Mouse (Mus musculus): Measurements from ENCODE around the gene Anxa7. TPM values are rescaled to one million over a fixed set of nuclear protein-coding genes. Genes with fewer than 3 reads are reported as not detected.

The Anxa7 gene
- 11.8 and 15.5 TPM in 2 replicates for polyA plus RNA-seq (2016; fragmentation: Nextera tagmentation; extraction: Ambion mirVana)

- Histone ChIP-seq H3K4me3 (peak within 1 kb of the TSS; percentile 76), H3K27me3 (ENCODE audit: low read depth, poor library complexity, severe bottlenecking) (peaks cover 13% of the 10 kb centered on the region), H3K9me3 (replicated peaks) (no peaks in the 10 kb centered on the region), H3K36me3 (peaks cover 13% of the 10 kb centered on the region), H3K27ac (replicated peaks) (peak within 1 kb of the TSS; percentile 76), H3K4me1 (peaks cover 24% of the 10 kb centered on the region)
- peak; percentile 64 for DNase-seq (ENCODE audit: low spot score)
- WGBS, result 2% methylated on average over 48 of the region's 48 CpGs
These were observed at the start of gene Anxa7 for GRCm38 (mm10) chr14:20479291-20480194. TSS of gene Anxa7 (minus strand) at chr14:20480133.

- peaks cover 55% of the 10 kb centered on the region for H3K36me3 ChIP-seq
- WGBS, result 95% methylated on average over 4 of the region's 4 CpGs
- DNase-seq (ENCODE audit: low spot score), result no peak
- H3K9me3 ChIP-seq (replicated peaks), result no peaks in the 10 kb centered on the region
- H3K4me1 ChIP-seq, result no peaks in the 10 kb centered on the region
- no peaks in the 10 kb centered on the region for H3K27me3 ChIP-seq (ENCODE audit: low read depth, poor library complexity, severe bottlenecking)
- H3K27ac ChIP-seq (replicated peaks), result no peak overlapping the region
- H3K4me3 ChIP-seq, result no peak overlapping the region
These were observed 49.7 kb upstream of the Anxa7 start for GRCm38 (mm10) chr14:20529643-20530042.

- DNase-seq (ENCODE audit: low spot score), result no peak
- no peaks in the 10 kb centered on the region for H3K4me1 ChIP-seq
- H3K27me3 ChIP-seq (ENCODE audit: low read depth, poor library complexity, severe bottlenecking), result no peaks in the 10 kb centered on the region
- H3K9me3 ChIP-seq (replicated peaks), result no peaks in the 10 kb centered on the region
- no peak overlapping the region for H3K4me3 ChIP-seq
- 95% methylated on average over 2 of the region's 2 CpGs for WGBS
- peaks cover 80% of the 10 kb centered on the region for H3K36me3 ChIP-seq
- H3K27ac ChIP-seq (replicated peaks), result no peak overlapping the region
These were observed 40.2 kb upstream of the Anxa7 start for GRCm38 (mm10) chr14:20520179-20520578.

- Histone ChIP-seq H3K4me3 (no peak overlapping the region), H3K27me3 (ENCODE audit: low read depth, poor library complexity, severe bottlenecking) (no peaks in the 10 kb centered on the region), H3K36me3 (peaks cover 68% of the 10 kb centered on the region), H3K4me1 (no peaks in the 10 kb centered on the region), H3K27ac (replicated peaks) (no peak overlapping the region), H3K9me3 (replicated peaks) (no peaks in the 10 kb centered on the region)
- DNase-seq (ENCODE audit: low spot score), result no peak
- 84% methylated on average over 2 of the region's 2 CpGs for WGBS
These were observed 28.5 kb upstream of the Anxa7 start for GRCm38 (mm10) chr14:20508424-20508823.

- Histone ChIP-seq H3K4me1 (no peaks in the 10 kb centered on the region), H3K27me3 (ENCODE audit: low read depth, poor library complexity, severe bottlenecking) (no peaks in the 10 kb centered on the region), H3K9me3 (replicated peaks) (no peaks in the 10 kb centered on the region), H3K36me3 (peaks cover 64% of the 10 kb centered on the region), H3K4me3 (no peak overlapping the region), H3K27ac (replicated peaks) (no peak overlapping the region)
- 96% methylated on average over 10 of the region's 10 CpGs for WGBS
- no peak for DNase-seq (ENCODE audit: low spot score)
These were observed 23.0 kb upstream of the Anxa7 start for GRCm38 (mm10) chr14:20502966-20503365.

GRCm38 (mm10) chr14:20499982-20500381, 20.0 kb upstream of the Anxa7 start:
- DNase-seq (ENCODE audit: low spot score), result no peak
- WGBS, result 92% methylated on average over 3 of the region's 3 CpGs
- Histone ChIP-seq H3K4me3 (no peak overlapping the region), H3K4me1 (no peaks in the 10 kb centered on the region), H3K9me3 (replicated peaks) (no peaks in the 10 kb centered on the region), H3K27me3 (ENCODE audit: low read depth, poor library complexity, severe bottlenecking) (no peaks in the 10 kb centered on the region), H3K27ac (replicated peaks) (no peak overlapping the region), H3K36me3 (peaks cover 77% of the 10 kb centered on the region)

GRCm38 (mm10) chr14:20496603-20497002, 16.7 kb upstream of the Anxa7 start, which contains the start of gene Mss51:
TSS of gene Mss51 (minus strand) at chr14:20496901.
- no peak for DNase-seq (ENCODE audit: low spot score)
- H3K27me3 ChIP-seq (ENCODE audit: low read depth, poor library complexity, severe bottlenecking), result no peaks in the 10 kb centered on the region
- H3K27ac ChIP-seq (replicated peaks), result no peak within 1 kb of the TSS
- H3K4me3 ChIP-seq, result no peak within 1 kb of the TSS
- 83% methylated on average over 2 of the region's 2 CpGs for WGBS
- peaks cover 81% of the 10 kb centered on the region for H3K36me3 ChIP-seq
- no peaks in the 10 kb centered on the region for H3K4me1 ChIP-seq
- H3K9me3 ChIP-seq (replicated peaks), result no peaks in the 10 kb centered on the region

GRCm38 (mm10) chr14:20486031-20486430, 6.1 kb upstream of the Anxa7 start:
- Histone ChIP-seq H3K36me3 (peaks cover 55% of the 10 kb centered on the region), H3K4me3 (no peak overlapping the region), H3K4me1 (no peaks in the 10 kb centered on the region; the same call in 1 of the 2 replicates), H3K9me3 (replicated peaks) (no peaks in the 10 kb centered on the region), H3K27me3 (ENCODE audit: low read depth, poor library complexity, severe bottlenecking) (no peaks in the 10 kb centered on the region), H3K27ac (replicated peaks) (no peak overlapping the region)
- WGBS, result 95% methylated on average over 5 of the region's 5 CpGs
- DNase-seq (ENCODE audit: low spot score), result no peak

GRCm38 (mm10) chr14:20482051-20482751, 2.3 kb upstream of the Anxa7 start:
- DNase-seq (ENCODE audit: low spot score), result no peak
- Histone ChIP-seq H3K4me3 (no peak overlapping the region), H3K27ac (replicated peaks) (no peak overlapping the region), H3K36me3 (peaks cover 34% of the 10 kb centered on the region), H3K4me1 (peaks cover 19% of the 10 kb centered on the region), H3K27me3 (ENCODE audit: low read depth, poor library complexity, severe bottlenecking) (peaks cover 13% of the 10 kb centered on the region), H3K9me3 (replicated peaks) (no peaks in the 10 kb centered on the region)
- WGBS, result 93% methylated on average over 7 of the region's 7 CpGs

GRCm38 (mm10) chr14:20481211-20481610, 1.3 kb upstream of the Anxa7 start:
- H3K4me3 ChIP-seq, result no peak overlapping the region
- H3K27ac ChIP-seq (replicated peaks), result no peak overlapping the region
- DNase-seq (ENCODE audit: low spot score), result peak; percentile 26
- 25% methylated on average over 5 of the region's 5 CpGs for WGBS
- H3K4me1 ChIP-seq, result peaks cover 24% of the 10 kb centered on the region
- H3K36me3 ChIP-seq, result peaks cover 26% of the 10 kb centered on the region
- H3K27me3 ChIP-seq (ENCODE audit: low read depth, poor library complexity, severe bottlenecking), result peaks cover 13% of the 10 kb centered on the region
- no peaks in the 10 kb centered on the region for H3K9me3 ChIP-seq (replicated peaks)

- H3K27me3 ChIP-seq (ENCODE audit: low read depth, poor library complexity, severe bottlenecking), result peaks cover 13% of the 10 kb centered on the region
- 88% methylated on average over 1 of the region's 1 CpGs for WGBS
- no peak overlapping the region for H3K27ac ChIP-seq (replicated peaks)
- H3K4me1 ChIP-seq, result peaks cover 24% of the 10 kb centered on the region
- peak overlapping the region; percentile 76 for H3K4me3 ChIP-seq
- H3K36me3 ChIP-seq, result peaks cover 19% of the 10 kb centered on the region
- DNase-seq (ENCODE audit: low spot score), result no peak
- no peaks in the 10 kb centered on the region for H3K9me3 ChIP-seq (replicated peaks)
These were observed 254 bp upstream of the Anxa7 start for GRCm38 (mm10) chr14:20480195-20480579.

GRCm38 (mm10) chr14:20478801-20479200, 1.1 kb downstream of the Anxa7 start:
- DNase-seq (ENCODE audit: low spot score), result no peak
- peak overlapping the region; percentile 76 for H3K4me3 ChIP-seq
- H3K9me3 ChIP-seq (replicated peaks), result no peaks in the 10 kb centered on the region
- H3K27ac ChIP-seq (replicated peaks), result no peak overlapping the region
- peaks cover 5% of the 10 kb centered on the region for H3K36me3 ChIP-seq
- peaks cover 24% of the 10 kb centered on the region for H3K4me1 ChIP-seq
- 25% methylated on average over 7 of the region's 7 CpGs for WGBS
- H3K27me3 ChIP-seq (ENCODE audit: low read depth, poor library complexity, severe bottlenecking), result peaks cover 13% of the 10 kb centered on the region

GRCm38 (mm10) chr14:20478385-20478784, 1.5 kb downstream of the Anxa7 start:
- H3K27me3 ChIP-seq (ENCODE audit: low read depth, poor library complexity, severe bottlenecking), result peaks cover 13% of the 10 kb centered on the region
- no peak overlapping the region for H3K4me3 ChIP-seq
- DNase-seq (ENCODE audit: low spot score), result no peak
- H3K36me3 ChIP-seq, result 0 out of 2 replicates have a peak, but pooled peaks cover 4% of the 10 kb centered on the region
- 58% methylated on average over 3 of the region's 3 CpGs for WGBS
- H3K27ac ChIP-seq (replicated peaks), result no peak overlapping the region
- H3K4me1 ChIP-seq, result peaks cover 24% of the 10 kb centered on the region
- H3K9me3 ChIP-seq (replicated peaks), result no peaks in the 10 kb centered on the region

Data from midbrain, embryonic 10.5 days (tissue).